Mouse (Mus musculus) E14TG2a.4 (cell line): Measurements from ENCODE around the gene Zfhx3.

Experiments used
- CTCF ChIP-seq: conservative IDR thresholded peaks from 2 replicates; pipeline ENCODE4 v1.5.1; 2014; ENCODE audit warnings: low read length
- POU5F1 ChIP-seq: IDR thresholded peaks from 2 replicates; pipeline ENCODE4 v1.6.1; 2014; ENCODE audit warnings: low read length, borderline replicate concordance

DNA sequence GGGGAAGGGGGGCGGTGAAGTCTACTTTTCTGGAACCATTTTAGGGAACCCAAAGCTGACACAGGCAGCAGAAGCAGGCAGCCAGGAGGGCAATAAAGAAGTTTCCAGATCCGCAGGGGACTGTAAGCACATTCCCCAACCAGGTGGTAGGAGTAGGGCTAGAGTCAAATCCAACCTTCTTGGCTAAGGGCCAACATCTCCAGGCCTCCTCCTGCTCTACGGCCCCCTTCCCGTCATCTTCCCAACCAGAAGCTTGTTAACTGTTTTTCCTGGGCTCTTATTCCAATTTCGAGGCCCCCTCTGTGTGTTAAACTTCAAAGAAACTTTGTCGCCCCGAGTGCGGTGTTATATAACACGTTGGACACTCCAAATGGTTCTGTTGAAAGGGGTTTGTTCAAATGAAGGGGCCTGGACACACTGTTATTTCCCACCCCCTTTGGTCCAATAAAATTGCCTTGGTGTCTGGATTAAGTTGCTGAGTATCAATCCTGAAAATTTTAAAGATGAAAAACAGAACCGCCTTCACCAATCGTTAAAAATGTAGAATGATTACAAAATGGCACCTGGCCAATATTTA lies 729.6 kb downstream of the Zfhx3 start:
- TF ChIP-seq CTCF (no peak), POU5F1 (no peak)
